Mouse (Mus musculus): ENCODE measurements around the gene Shisa4. TPM values are rescaled to one million over a fixed set of nuclear protein-coding genes. Genes with fewer than 3 reads are reported as not detected.
A peak's percentile ranks its signal among the peaks of the same experiment; 100 is the strongest.

The Shisa4 gene
- polyA plus RNA-seq, 1 experiment from 2014 or later: 25.0 TPM

- Histone ChIP-seq H3K9ac (ENCODE audit: low read length) (no peak overlapping the region), H3K36me3 (ENCODE audit: control insufficient read depth, insufficient read depth, low read length) (no peaks in the 10 kb centered on the region), H3K4me2 (replicated peaks; ENCODE audit: low read depth) (no peak overlapping the region), H3K27me3 (ENCODE audit: control insufficient read depth, insufficient read depth, low read length) (no peaks in the 10 kb centered on the region), H3K4me3 (ENCODE audit: low read depth, low read length) (no peak overlapping the region), H3K9me3 (ENCODE audit: control insufficient read depth, low read length) (no peaks in the 10 kb centered on the region), H3K27ac (replicated peaks) (no peak overlapping the region), H3K4me1 (replicated peaks; ENCODE audit: control insufficient read depth, insufficient read depth) (peaks cover 5% of the 10 kb centered on the region)
- DNase-seq (ENCODE audit: low spot score) (no peak), ATAC-seq (ENCODE audit: low FRiP score, low TSS enrichment) (no peak)
- no peak for TF ChIP-seq EP300 (optimal IDR thresholded peaks at IDR 0.05)
- no peak for TF ChIP-seq CTCF (IDR thresholded peaks at IDR 0.05; ENCODE audit: low read depth)
- WGBS: 68% methylated on average over 8 of the region's 8 CpGs
These were observed 11.6 kb downstream of the Shisa4 start for GRCm38 (mm10) chr1:135363446-135363845.

DNA sequence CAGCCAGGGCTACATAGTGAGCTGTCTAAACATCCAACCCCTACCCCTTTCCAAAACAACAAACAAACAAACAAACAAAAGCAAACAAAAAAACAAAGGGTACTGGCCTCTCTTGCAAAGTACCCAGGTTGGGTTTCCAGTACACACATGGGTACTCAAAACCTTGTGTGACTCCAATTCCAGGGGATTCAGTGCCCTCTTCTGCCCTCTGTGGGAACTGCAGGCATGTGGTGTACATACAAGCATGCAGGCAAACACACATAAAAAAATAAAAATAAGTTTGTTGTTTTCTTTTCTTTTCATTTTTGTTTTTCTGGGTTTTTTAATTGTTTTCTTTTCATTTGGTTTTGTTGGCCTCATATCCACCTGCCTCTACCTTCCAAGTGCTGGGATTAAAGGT lies 12.9 kb downstream of the Shisa4 start:
- Histone ChIP-seq H3K9me3 (ENCODE audit: control insufficient read depth, low read length) (no peaks in the 10 kb centered on the region), H3K27me3 (ENCODE audit: control insufficient read depth, insufficient read depth, low read length) (no peaks in the 10 kb centered on the region), H3K4me3 (ENCODE audit: low read depth, low read length) (no peak overlapping the region), H3K4me2 (replicated peaks; ENCODE audit: low read depth) (no peak overlapping the region), H3K27ac (replicated peaks) (no peak overlapping the region), H3K9ac (ENCODE audit: low read length) (no peak overlapping the region), H3K4me1 (replicated peaks; ENCODE audit: control insufficient read depth, insufficient read depth) (peaks cover 5% of the 10 kb centered on the region), H3K36me3 (ENCODE audit: control insufficient read depth, insufficient read depth, low read length) (no peaks in the 10 kb centered on the region)
- ATAC-seq (ENCODE audit: low FRiP score, low TSS enrichment) (no peak), DNase-seq (ENCODE audit: low spot score) (no peak)
- TF ChIP-seq CTCF (IDR thresholded peaks at IDR 0.05; ENCODE audit: low read depth) (peak; percentile 40), EP300 (optimal IDR thresholded peaks at IDR 0.05) (no peak)

GRCm38 (mm10) chr1:135361491-135361890 lies 13.5 kb downstream of the Shisa4 start:
- ATAC-seq (ENCODE audit: low FRiP score, low TSS enrichment): no peak
- Histone ChIP-seq H3K4me2 (replicated peaks; ENCODE audit: low read depth) (no peak overlapping the region), H3K4me1 (replicated peaks; ENCODE audit: control insufficient read depth, insufficient read depth) (peaks cover 5% of the 10 kb centered on the region), H3K27ac (replicated peaks) (no peak overlapping the region), H3K9me3 (ENCODE audit: control insufficient read depth, low read length) (no peaks in the 10 kb centered on the region), H3K4me3 (ENCODE audit: low read depth, low read length) (no peak overlapping the region), H3K9ac (ENCODE audit: low read length) (no peak overlapping the region), H3K27me3 (ENCODE audit: control insufficient read depth, insufficient read depth, low read length) (no peaks in the 10 kb centered on the region), H3K36me3 (ENCODE audit: control insufficient read depth, insufficient read depth, low read length) (no peaks in the 10 kb centered on the region)
- 80% methylated on average over 4 of the region's 4 CpGs for WGBS
- no peak for DNase-seq (ENCODE audit: low spot score)
- no peak for TF ChIP-seq EP300 (optimal IDR thresholded peaks at IDR 0.05)
- no peak for TF ChIP-seq CTCF (IDR thresholded peaks at IDR 0.05; ENCODE audit: low read depth)

GRCm38 (mm10) chr1:135359071-135359470 lies 16.0 kb downstream of the Shisa4 start:
- Histone ChIP-seq H3K4me1 (replicated peaks; ENCODE audit: control insufficient read depth, insufficient read depth) (peaks cover 5% of the 10 kb centered on the region), H3K9ac (ENCODE audit: low read length) (no peak overlapping the region), H3K27ac (replicated peaks) (peak overlapping the region; percentile 91), H3K4me3 (ENCODE audit: low read depth, low read length) (no peak overlapping the region), H3K4me2 (replicated peaks; ENCODE audit: low read depth) (0 out of 2 replicates have a peak overlapping the region, but pooled peaks have one; percentile 3), H3K27me3 (ENCODE audit: control insufficient read depth, insufficient read depth, low read length) (no peaks in the 10 kb centered on the region), H3K36me3 (ENCODE audit: control insufficient read depth, insufficient read depth, low read length) (no peaks in the 10 kb centered on the region), H3K9me3 (ENCODE audit: control insufficient read depth, low read length) (no peaks in the 10 kb centered on the region)
- 1% methylated on average over 2 of the region's 2 CpGs for WGBS
- peak; percentile 26 for DNase-seq (ENCODE audit: low spot score)
- peak; percentile 78 for TF ChIP-seq EP300 (optimal IDR thresholded peaks at IDR 0.05)
- TF ChIP-seq CTCF (IDR thresholded peaks at IDR 0.05; ENCODE audit: low read depth): no peak
- ATAC-seq (ENCODE audit: low FRiP score, low TSS enrichment): peak; percentile 80; the same call in 1 of the 2 replicates

GRCm38 (mm10) chr1:135351953-135352352 lies 23.1 kb downstream of the Shisa4 start:
- Histone ChIP-seq H3K4me2 (replicated peaks; ENCODE audit: low read depth) (no peak overlapping the region), H3K4me3 (ENCODE audit: low read depth, low read length) (no peak overlapping the region), H3K9ac (ENCODE audit: low read length) (no peak overlapping the region), H3K4me1 (replicated peaks; ENCODE audit: control insufficient read depth, insufficient read depth) (peaks cover 7% of the 10 kb centered on the region), H3K27me3 (ENCODE audit: control insufficient read depth, insufficient read depth, low read length) (no peaks in the 10 kb centered on the region), H3K9me3 (ENCODE audit: control insufficient read depth, low read length) (no peaks in the 10 kb centered on the region), H3K36me3 (ENCODE audit: control insufficient read depth, insufficient read depth, low read length) (no peaks in the 10 kb centered on the region), H3K27ac (replicated peaks) (peak overlapping the region; percentile 49; the same call in 1 of the 2 replicates)
- no peak for DNase-seq (ENCODE audit: low spot score)
- WGBS: 62% methylated on average over 3 of the region's 3 CpGs
- TF ChIP-seq CTCF (IDR thresholded peaks at IDR 0.05; ENCODE audit: low read depth): no peak
- TF ChIP-seq EP300 (optimal IDR thresholded peaks at IDR 0.05): no peak
- ATAC-seq (ENCODE audit: low FRiP score, low TSS enrichment): no peak

DNA sequence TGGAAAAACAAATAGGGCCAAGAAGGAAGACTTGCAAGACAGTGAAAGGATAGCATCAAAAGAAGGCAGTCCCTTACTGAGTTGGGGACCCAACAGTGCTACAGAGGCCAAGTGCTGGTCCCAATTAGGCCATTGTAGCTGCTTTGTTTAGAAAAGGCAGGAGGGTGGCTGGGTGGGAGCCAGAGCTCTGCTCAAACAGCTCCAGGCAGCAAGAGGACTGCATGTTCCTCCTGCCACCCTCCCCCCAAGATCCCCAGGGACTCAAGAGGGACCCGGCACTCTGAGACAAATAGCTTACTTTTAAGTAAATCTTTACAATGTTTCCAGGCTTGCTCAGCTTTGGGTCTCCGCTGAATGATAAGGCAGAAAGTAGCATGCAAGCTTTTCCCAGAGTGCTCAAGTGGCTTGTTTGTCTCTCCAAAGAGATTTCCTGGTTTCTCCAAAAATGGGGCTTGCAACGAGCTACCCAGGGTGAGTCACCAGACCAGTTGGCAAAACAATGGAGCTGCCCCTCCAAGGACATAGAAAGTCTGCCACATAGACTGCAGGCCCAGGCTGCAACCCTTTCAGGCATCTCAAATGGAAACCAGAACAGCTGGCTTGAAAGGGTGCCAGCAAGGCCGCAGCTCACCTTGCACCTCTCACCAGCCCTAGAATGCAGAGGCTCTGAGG lies 27.4 kb downstream of the Shisa4 start:
- H3K27ac ChIP-seq (replicated peaks): peak overlapping the region; percentile 81
- H3K4me1 ChIP-seq (replicated peaks; ENCODE audit: control insufficient read depth, insufficient read depth): peaks cover 7% of the 10 kb centered on the region
- H3K9ac ChIP-seq (ENCODE audit: low read length): no peak overlapping the region
- 0 out of 2 replicates have a peak, but pooled peaks cover 2% of the 10 kb centered on the region for H3K36me3 ChIP-seq (ENCODE audit: control insufficient read depth, insufficient read depth, low read length)
- no peak for DNase-seq (ENCODE audit: low spot score)
- H3K9me3 ChIP-seq (ENCODE audit: control insufficient read depth, low read length): no peaks in the 10 kb centered on the region
- no peak overlapping the region; the same call in 1 of the 2 replicates for H3K4me2 ChIP-seq (replicated peaks; ENCODE audit: low read depth)
- no peak overlapping the region for H3K4me3 ChIP-seq (ENCODE audit: low read depth, low read length)
- H3K27me3 ChIP-seq (ENCODE audit: control insufficient read depth, insufficient read depth, low read length): no peaks in the 10 kb centered on the region
- WGBS: 12% methylated on average over 4 of the region's 4 CpGs
- no peak for TF ChIP-seq CTCF (IDR thresholded peaks at IDR 0.05; ENCODE audit: low read depth)
- TF ChIP-seq EP300 (optimal IDR thresholded peaks at IDR 0.05): no peak
- ATAC-seq (ENCODE audit: low FRiP score, low TSS enrichment): peak; percentile 69; the same call in 1 of the 2 replicates

All from stomach, postnatal 0 days (tissue).